Mouse (Mus musculus): ENCODE measurements around the gene Arrb2.
"Not testable (repeated sequence)": the region's sequence is repeated elsewhere in the genome, so short reads cannot be mapped to it uniquely, and the experiment has no call there.

The Arrb2 gene

DNA sequence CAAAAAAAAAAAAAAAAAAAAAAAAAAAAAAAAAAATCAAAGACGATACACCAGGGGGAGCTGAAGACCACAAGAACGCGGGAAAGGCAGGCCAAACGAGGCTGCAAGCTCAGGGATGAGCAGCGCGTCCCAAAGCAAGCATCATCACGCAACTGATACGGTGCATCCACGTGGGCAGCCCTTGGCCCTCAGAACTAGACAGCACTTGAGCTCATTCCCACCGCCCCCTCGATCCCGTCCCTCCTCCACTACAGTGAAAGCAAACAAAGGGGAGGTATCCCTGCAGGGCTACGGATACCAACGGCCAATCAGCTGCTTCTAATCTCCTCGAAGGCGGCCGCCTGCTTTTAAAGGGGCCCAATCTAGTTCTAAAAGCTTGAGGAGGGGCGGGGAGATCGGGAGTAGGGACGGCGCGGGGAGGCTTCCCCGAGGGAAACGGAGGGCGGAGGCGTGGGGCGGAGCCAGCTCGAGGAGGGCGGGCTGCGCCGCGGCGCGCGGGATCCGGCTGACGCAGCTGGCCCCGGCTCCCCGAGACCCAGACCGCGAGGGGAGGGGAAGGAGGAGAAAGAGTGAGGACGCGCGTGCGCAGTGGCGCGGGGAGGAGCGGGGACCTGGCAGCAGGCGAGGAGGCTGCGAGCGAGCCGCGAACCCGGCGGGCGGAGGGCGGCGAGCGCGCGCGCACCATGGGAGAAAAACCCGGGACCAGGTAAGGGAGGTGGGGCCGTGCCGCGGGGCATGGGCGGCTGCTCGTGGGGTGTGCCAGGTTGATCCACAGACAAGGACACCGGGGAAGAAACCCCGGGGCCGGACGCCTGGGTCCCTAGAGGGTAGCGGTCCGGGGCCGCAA lies at the start of gene Arrb2:
Gene Arrb2, plus strand, starts transcription at position 588 of the 847 bp plus-strand sequence.
- DNase-seq (ENCODE audit: extremely low spot score): peak; percentile 98

- no peak for DNase-seq (ENCODE audit: extremely low spot score)
These were observed 48.3 kb upstream of the Arrb2 start for GRCm38 (mm10) chr11:70384136-70384535.

- no peak for DNase-seq (ENCODE audit: extremely low spot score)
These were observed 45.0 kb upstream of the Arrb2 start for GRCm38 (mm10) chr11:70387436-70387835.

DNA sequence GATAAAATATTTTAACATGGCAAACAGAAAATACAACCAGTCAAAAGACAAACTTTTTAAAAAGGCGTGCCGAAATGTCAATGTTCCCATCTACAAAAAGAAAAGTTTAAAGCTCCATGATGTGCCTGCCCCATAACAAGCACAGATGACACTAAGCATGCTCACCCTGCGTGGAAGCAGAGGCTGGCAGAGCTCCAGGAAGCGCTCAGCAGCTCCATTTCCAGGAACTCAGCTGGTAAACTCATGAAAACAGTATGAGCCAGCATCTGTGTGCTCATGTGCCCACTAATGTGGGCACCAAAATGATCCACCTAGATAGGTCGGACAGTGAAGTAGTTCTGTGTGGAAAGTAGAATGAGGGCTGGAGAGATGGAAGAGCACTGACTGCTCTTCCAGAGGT lies 43.0 kb upstream of the Arrb2 start:
- DNase-seq (ENCODE audit: extremely low spot score): no peak

DNA sequence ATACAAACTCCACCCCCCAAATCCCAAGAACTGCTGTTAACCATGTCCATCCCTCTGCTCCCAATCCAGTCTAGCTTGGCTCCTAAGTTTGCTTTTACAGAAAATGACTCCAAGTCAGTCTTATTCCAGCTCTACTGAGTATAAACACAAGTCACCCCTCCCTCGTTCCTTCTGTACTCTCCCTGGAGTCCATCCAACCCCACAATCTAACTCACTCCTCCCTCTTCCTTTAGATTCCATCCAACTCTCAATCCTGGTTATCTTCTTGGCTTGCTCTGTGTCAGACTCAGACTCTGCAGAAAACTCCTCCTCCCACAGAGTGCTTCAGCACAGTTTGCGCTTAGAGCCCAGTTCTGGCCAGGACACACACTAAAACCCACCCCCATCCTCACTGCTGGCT lies 28.8 kb upstream of the Arrb2 start:
- DNase-seq (ENCODE audit: extremely low spot score): no peak

GRCm38 (mm10) chr11:70409594-70410296 lies 22.7 kb upstream of the Arrb2 start, which contains the start of gene Pelp1:
Gene Pelp1 (minus strand): TSS chr11:70410031.
- DNase-seq (ENCODE audit: extremely low spot score): peak; percentile 99

DNA sequence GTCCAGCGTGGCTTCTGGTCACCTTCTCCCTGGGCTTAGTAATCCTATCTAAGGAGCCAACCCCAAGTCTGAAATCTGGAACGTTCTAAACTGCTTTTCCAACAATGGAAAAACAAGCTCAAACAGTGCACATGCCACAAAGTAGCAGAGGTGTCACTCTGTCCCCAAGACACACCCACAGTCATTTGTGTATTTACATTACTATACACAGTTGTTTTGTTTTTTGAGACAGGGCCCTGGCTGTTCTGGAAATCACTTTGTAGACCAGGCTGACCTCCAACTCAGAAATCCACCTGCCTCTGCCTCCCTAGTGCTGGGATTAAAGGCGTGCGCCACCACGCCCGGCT lies 22.2 kb upstream of the Arrb2 start:
- no peak for DNase-seq (ENCODE audit: extremely low spot score)

DNA sequence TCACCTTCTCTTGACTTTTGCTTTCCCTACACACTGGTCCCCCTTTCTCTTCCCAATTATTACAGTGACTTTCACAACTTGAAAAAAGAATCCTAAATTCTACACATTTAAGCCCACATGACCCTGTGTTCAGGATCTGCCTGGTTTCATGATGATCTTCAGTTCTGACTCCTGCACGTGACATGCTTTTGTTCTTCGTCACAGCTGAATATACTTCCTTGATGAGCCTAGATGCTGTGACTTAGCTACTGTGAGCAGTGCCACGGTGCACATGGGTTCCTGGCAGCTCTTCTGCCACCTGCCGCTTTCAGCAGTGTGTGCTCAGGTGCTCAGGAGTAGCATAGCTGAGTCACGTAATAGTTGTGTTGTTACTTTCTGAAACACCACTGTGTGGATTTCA lies 19.8 kb upstream of the Arrb2 start:
- DNase-seq (ENCODE audit: extremely low spot score): no peak

DNA sequence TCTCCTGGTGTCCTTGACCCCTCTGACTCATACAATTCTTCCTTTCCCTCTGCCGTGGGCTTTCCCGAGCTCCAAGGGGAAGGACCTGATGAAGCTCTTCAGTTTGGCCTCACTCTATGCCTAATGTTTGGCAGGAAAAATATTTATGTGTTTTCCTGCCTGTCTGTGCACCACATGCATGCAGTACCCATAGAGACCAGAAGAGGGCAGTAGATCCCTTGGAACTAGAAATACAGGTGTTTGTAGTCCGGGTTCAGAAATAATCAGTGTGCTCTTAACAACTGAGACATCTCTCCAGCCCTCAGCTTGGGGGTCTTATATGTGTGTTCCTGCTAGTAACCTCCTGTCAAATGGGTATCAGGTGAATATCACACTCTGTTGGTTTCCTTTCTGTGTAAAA lies 18.5 kb upstream of the Arrb2 start:
- peak; percentile 77 for DNase-seq (ENCODE audit: extremely low spot score)

DNA sequence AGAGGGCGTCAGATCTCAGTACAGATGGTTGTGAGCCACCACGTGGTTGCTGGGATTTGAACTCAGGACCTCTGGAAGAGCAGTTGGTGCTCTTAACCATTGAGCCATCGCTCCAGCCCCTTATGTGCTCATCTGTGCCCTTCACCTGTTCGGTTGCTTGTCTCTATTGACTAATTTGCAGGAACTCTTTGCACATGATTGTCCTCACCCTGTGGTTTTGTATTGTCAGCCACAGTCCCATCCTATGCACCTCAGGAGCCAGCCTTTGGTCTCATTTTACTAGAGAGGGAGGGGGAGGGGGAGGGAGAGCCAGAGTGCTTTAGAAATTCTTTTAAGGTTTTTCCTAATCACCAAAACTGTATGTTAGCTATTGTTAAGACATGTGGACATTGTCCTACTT lies 14.2 kb upstream of the Arrb2 start:
- no peak for DNase-seq (ENCODE audit: extremely low spot score)

DNA sequence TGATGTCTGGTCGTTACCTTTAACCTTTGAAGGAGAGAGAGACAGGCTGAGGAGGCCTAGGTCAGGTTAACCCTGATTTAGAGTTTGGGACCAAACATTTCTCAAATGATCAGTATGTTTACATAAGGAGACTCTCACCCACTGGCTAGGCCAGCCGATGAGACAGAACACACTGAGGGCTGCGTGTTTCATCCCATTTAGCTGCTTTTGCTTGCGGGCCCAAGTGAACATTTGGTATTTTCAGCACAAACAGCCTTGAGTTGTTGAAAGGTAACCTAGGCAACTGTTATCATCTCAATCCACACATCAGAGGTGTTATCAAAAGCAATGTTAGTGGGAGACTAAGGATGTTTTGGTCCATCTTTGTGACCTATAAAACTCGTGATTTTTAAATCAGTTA lies 12.9 kb upstream of the Arrb2 start:
- DNase-seq (ENCODE audit: extremely low spot score): no peak

DNA sequence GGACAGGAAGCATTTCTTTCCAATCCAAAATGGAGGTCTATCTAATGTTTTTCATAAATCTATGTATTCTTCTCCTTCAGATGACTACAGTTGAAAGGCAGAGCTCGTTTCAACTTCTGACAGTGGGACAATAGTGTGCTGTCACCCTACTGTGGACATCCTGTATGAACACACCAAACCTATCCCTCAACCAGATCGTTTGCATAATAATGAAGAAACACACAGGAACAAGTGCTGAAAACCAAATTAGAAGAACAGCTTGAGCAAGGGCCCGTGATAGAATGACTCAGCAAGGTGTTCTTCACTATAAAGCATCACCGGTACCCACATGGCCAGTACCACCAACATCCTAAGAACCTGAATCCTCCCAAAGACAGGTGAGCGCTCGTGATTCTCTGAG lies 5.8 kb upstream of the Arrb2 start:
- not testable (repeated sequence) for DNase-seq (ENCODE audit: extremely low spot score)

DNA sequence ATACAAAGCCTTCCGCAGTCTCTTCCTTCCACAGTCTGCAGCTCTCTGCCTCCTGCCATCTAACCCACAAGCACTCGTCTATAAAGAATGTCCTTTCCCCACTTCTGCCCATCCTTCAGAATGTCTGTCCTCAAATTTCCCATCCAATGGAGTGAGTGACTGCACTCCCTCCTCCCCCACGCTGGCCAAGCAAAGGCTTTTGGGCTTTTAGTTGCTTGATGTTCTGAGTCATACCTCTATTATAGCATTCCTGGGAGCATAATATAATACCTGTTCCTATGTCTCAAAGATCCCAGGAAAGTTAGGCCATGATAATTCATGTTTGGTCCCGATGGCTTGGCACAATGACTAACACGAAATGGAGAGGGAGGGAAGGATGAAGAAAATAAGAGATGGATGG lies 861 bp upstream of the Arrb2 start:
- DNase-seq (ENCODE audit: extremely low spot score): no peak

GRCm38 (mm10) chr11:70432895-70433568 lies 597 bp downstream of the Arrb2 start:
- no peak for DNase-seq (ENCODE audit: extremely low spot score)

DNA sequence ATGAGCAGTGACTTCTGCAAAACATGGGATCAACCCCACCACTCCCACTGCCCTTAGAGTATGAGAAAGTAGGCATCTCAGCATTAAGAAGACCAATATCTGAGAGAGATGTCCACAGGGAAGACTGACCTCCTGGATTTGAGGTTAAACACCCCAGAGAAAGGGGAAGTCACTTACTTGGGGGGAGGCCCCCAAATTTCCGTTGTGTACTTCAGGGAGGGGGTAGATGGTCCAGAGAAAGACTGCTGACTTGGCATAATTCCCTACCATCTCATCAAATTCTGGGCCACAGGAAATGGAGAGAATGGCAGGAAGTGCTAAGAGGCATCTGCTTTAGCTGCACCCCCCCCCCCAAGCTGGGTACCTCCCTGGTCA lies 1.1 kb downstream of the Arrb2 start:
- DNase-seq (ENCODE audit: extremely low spot score): no peak

DNA sequence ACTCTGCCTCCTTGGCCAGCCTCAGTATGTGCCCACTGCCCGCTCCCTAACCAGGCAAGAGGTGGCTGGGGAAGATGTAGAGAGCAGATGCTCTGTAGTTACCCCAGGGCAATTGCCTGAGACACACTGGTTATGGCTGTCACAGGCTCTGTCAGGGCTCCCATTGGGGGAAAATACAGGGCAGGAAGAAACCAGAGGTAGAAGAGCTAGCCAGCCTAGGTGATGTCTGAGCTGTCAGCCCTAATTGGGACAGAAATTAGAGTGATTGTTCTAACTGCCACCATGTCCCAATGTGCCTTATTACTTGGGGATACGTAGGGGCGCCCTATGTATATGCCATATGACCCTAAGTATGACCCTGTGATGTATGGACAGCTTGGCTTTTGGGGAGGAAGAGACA lies 1.5 kb downstream of the Arrb2 start:
- no peak for DNase-seq (ENCODE audit: extremely low spot score)

DNA sequence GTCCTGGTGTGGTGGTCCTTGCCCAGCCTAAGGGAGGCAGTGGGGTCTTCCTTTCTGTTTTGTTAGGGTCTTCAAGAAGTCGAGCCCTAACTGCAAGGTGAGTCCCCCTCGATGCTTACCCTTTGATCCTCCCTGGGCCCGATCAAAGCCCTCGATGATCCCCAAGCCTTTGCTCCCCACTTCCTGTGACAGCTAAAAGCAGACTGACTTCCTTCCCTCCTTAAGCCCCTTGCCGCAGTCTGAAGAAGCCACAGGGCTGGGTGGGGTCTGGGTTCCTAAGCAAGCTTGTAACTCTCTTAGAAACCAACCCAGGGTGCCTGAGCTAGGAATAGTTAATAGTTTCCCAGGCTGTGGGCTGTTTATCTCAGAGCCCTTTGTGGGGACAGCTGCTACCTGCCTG lies 3.0 kb downstream of the Arrb2 start:
- no peak for DNase-seq (ENCODE audit: extremely low spot score)

DNA sequence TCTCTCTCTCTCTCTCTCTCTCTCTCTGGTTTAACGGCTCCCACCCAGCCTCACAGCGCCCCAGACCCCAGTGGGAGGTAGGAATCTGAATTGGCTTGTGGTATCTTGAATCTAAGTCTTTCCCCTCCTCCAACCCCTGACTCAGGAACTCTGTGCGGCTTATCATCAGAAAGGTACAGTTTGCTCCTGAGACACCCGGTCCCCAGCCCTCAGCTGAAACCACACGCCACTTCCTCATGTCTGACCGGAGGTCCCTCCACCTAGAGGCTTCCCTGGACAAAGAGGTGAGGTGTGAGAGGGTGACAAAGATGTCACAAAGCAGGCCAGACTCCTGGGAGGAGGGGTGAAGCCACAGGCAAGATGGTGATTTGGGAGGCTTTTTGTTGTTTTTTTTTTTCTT lies 5.0 kb downstream of the Arrb2 start:
- DNase-seq (ENCODE audit: extremely low spot score): no peak

DNA sequence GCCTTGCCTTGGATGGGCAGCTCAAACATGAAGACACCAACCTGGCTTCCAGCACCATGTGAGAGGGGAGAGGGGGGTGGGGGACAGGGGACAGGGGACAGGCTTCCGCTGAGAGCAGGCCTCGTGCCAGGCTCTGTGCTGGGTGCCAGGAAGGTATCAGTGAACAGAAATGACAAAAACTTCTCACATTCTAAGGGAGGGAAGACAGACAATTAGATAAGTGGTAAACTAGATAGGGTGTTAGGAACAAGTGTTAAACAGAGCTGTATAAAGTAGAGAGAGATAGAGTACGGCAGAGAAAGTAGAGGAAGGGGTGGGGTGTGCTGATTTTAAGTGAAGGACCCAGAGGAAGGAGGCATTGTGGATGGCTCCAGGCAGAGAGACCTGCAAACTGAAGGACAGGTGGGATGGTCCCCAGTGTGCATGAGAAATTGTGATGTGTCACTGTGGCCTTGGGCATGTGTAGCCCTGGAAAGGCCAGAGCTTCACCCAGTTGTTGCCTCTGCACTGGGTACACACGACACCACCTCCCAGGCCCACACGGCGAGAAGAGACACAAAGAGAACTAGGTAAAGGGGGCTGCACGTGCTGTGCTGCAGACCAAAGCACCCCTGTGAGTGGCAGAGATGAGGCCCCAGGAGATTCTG lies 6.4 kb downstream of the Arrb2 start:
- DNase-seq (ENCODE audit: extremely low spot score): no peak

DNA sequence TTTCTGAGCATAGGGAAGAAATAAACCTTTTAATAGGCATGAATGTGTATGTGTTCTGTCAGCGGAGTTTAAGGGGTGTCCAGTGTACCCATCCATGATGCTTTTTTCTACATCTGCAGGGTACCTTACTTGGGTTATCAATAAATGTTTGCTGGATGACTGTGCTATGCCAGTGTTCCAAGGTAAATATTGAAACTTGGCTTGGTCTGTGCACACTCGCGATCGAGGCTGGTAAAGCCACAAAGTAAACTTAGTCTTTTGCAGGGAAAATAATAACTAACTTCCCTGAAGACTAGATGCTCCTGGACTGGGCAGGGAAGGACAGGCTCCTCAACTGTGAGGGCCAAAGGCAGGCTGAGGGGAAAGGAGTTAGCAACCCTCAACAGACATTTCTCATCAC lies 8.2 kb downstream of the Arrb2 start:
- DNase-seq (ENCODE audit: extremely low spot score): no peak

- no peak for DNase-seq (ENCODE audit: extremely low spot score)
These were observed 9.4 kb downstream of the Arrb2 start for GRCm38 (mm10) chr11:70441882-70442281.

DNA sequence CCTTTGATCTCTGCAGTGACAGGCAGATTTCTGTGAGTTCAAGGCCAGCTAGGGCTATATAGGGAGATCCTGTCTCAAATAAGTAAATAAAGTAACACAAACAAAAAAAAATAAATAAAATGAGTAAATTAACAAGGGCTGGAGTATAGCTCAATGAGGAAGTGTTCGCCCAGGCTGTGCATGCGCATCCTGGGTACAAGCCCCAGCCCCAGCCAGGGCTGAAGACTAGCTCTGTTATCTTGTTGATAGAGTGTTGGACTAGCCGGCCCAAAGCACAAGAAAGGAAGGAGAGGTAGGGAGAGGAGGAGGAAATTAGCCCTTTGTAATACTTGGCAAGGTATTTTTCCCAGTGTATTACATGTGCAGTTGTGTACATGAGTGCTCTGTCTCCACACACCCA lies 11.5 kb downstream of the Arrb2 start:
- no peak for DNase-seq (ENCODE audit: extremely low spot score)

All from embryo, embryonic 9.5 days (tissue).